Mouse (Mus musculus) cerebellum, adult 11 months (tissue): Measurements from ENCODE around the gene Grasp.
A peak's percentile ranks its signal among the peaks of the same experiment; 100 is the strongest.

Experiments
- DNase-seq: peaks from one replicate; pipeline ENCODE4 v3.0.0; 2022

Grasp gene

GRCm38 (mm10) chr15:101194951-101195823 lies 28.8 kb upstream of the Grasp start:
- DNase-seq: no peak

- no peak for DNase-seq
Measured at GRCm38 (mm10) chr15:101196079-101196795, 27.8 kb upstream of the Grasp start.

- DNase-seq: no peak
Measured at GRCm38 (mm10) chr15:101196961-101197360, 27.0 kb upstream of the Grasp start.

- DNase-seq: no peak
Measured at GRCm38 (mm10) chr15:101197497-101198179, 26.4 kb upstream of the Grasp start.

GRCm38 (mm10) chr15:101198218-101198617 lies 25.8 kb upstream of the Grasp start:
- peak; percentile 63 for DNase-seq

- DNase-seq: no peak
Measured at GRCm38 (mm10) chr15:101198850-101199249, 25.1 kb upstream of the Grasp start.

- DNase-seq: no peak
Measured at GRCm38 (mm10) chr15:101200777-101201295, 23.2 kb upstream of the Grasp start.

- peak; percentile 64 for DNase-seq
Measured at GRCm38 (mm10) chr15:101201414-101201813, 22.6 kb upstream of the Grasp start.

GRCm38 (mm10) chr15:101203673-101204072 lies 20.3 kb upstream of the Grasp start:
- DNase-seq: no peak

GRCm38 (mm10) chr15:101204781-101205180 lies 19.2 kb upstream of the Grasp start:
- no peak for DNase-seq

- DNase-seq: peak; percentile 52
Measured at GRCm38 (mm10) chr15:101210228-101210627, 13.8 kb upstream of the Grasp start.

- no peak for DNase-seq
Measured at GRCm38 (mm10) chr15:101210998-101211613, 12.9 kb upstream of the Grasp start.

- DNase-seq: no peak
Measured at GRCm38 (mm10) chr15:101212435-101212834, 11.6 kb upstream of the Grasp start.

GRCm38 (mm10) chr15:101215136-101215535 lies 8.9 kb upstream of the Grasp start:
- no peak for DNase-seq

- DNase-seq: no peak
Measured at GRCm38 (mm10) chr15:101216036-101216435, 8.0 kb upstream of the Grasp start.

- DNase-seq: no peak
Measured at GRCm38 (mm10) chr15:101220905-101221297, 3.1 kb upstream of the Grasp start.

GRCm38 (mm10) chr15:101221298-101222104 lies 2.5 kb upstream of the Grasp start:
- peak; percentile 83 for DNase-seq

GRCm38 (mm10) chr15:101222897-101223482 lies 998 bp upstream of the Grasp start:
- no peak for DNase-seq

GRCm38 (mm10) chr15:101223596-101223995 lies 392 bp upstream of the Grasp start:
- no peak for DNase-seq

GRCm38 (mm10) chr15:101224977-101225376 lies 989 bp downstream of the Grasp start:
- no peak for DNase-seq

GRCm38 (mm10) chr15:101227971-101228370 lies 4.0 kb downstream of the Grasp start:
- no peak for DNase-seq
